Mouse (Mus musculus): Measurements from ENCODE around the gene B230217C12Rik.

Gene B230217C12Rik

GRCm38 (mm10) chr11:97808621-97809234, 31.9 kb upstream of the B230217C12Rik start:
- DNase-seq (ENCODE audit: extremely low spot score, low spot score) = no peak

DNA sequence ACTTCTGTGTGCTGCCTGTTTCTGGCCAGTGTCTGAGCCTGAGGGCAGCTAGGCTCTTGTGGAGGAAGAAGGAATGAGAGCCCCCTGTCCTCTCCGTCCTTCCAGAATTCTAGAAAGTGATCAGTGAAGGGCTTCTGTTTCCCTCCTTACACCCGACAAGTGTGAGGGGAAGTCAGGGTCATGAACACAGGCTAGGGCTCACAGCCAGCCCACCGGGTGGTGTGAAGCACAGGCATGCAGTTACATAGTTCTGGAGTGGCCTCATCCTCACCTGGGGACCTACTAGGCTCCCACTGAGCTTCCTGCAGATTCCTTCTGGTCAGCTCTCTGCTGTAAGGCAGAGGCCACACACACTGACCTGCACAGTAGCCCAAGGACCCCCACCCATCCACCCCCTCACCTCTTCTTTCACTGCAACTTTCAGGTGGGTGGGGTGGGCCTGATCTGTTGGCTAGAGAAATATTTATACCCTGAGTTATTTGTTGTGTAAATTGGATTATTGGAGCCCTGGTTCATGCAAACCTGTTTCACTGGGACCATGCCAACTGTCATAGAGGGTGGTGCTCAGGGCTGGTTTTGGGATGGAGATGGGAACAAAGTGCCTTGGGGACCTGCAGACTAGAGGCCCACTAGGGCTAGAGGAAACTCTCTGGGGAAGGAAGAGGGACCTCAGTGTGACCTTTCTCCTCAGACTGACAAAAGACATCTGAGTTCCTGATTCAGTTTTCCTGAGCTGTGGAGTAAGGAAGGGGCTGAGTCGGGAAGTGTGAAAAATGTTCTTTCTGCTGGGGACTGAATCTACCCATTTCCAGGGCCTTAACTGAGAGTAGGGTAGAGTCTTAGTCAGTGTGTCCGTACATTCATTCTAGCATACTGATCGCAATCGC, 31.1 kb upstream of the B230217C12Rik start:
- no peak for DNase-seq (ENCODE audit: extremely low spot score, low spot score)

GRCm38 (mm10) chr11:97810356-97810755, 30.2 kb upstream of the B230217C12Rik start:
- DNase-seq (ENCODE audit: extremely low spot score, low spot score) = no peak

DNA sequence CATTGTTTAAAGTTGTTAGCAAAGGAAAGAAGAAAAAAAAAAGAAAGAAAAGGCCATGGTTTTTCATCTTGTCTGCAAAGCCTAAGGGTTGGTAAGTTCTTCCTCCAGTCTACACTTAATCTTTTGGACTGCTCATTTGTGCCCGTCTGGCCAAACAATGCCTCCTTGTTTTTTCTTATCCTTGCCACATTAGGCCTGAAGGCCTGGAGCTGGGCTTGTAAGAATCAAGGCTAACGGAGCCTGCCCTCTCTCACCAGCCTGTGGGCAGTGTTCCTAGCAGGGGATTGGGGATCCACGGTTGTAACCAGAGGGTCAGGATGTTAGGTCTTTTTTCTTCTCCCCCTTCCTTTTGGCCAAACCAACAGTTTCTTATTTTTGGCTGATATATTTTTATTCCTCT, 29.6 kb upstream of the B230217C12Rik start:
- DNase-seq (ENCODE audit: extremely low spot score, low spot score) = no peak

DNA sequence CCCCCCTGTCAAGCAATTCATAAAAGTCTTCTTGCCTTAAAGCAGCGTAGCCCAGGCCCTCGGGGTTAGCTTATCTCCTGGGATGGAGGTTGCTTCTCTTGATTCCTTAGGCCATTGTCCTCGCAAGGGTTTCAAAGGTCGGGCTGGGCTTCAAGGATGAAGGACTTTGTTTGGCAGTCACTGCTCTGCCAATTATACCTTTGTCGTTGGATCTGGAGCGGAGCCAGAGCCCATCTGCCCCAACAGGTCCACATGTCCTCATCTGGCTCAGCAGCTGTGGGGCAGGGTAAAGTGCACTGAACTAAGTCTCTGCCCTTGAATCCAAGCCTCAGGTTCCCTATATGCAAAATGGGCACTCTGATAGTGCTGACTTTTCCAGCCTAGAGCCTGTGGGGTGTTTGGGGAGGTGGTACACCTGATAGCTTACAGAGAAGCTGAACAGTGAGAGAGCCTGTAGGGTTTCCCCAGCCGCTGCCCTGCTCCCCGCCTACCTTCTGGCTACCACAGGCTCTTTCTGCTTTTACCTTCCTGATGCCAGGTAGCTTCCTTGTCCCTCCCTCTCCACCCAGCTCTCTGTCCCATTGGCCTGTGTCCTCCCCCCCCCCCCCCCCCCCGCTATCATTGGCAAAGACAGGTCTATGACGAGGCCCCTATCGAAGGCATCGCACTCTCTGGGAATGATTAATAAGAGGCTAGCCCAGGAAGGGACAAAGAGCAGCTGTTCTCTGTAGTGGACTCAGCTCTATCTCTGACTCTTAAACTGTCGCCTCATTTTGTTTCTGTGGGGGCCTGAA, 28.8 kb upstream of the B230217C12Rik start:
- no peak for DNase-seq (ENCODE audit: extremely low spot score, low spot score)

GRCm38 (mm10) chr11:97812491-97812921, 28.1 kb upstream of the B230217C12Rik start:
- peak; percentile 57 for DNase-seq (ENCODE audit: extremely low spot score, low spot score)

- no peak for DNase-seq (ENCODE audit: extremely low spot score, low spot score)
Measured at GRCm38 (mm10) chr11:97813085-97813484, 27.5 kb upstream of the B230217C12Rik start.

DNA sequence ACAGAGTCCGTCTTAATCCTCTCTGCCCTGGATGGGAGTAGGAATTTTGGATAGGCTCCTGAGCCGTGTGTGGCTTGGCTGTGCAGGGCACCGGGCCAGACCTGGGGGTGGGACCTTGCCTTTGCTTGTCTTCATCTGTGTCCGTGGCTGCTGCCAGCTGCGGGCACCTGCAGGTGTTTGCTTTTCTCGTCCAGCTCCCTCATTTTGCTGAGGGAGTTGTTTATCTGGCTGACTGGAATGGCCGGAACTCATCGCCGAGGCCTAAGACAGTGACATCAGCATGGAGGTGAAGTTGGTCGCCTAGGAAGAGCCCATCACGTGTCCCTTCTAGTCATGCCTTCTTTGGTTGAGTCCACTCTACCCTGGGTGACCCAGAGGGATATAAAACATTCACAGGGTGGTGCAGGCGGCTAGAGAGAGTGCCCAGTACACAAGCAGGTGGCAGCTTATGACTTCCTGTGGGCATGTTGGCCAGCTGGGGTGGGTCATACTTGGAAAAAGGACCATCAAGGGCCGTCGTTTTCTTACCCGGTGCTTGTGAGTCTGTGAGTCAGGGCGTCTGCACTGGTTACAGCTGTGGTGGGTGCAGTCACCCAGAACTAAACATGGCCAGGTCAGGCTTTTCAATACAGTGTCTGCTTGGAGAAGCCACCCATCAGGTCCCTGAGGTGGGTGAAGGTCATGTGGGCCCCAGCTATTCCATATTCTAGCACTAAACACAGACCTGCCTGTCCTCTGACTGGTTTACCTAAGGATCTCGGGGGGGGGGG, 26.6 kb upstream of the B230217C12Rik start:
- no peak for DNase-seq (ENCODE audit: extremely low spot score, low spot score)

- no peak for DNase-seq (ENCODE audit: extremely low spot score, low spot score)
Measured at GRCm38 (mm10) chr11:97815736-97816135, 24.8 kb upstream of the B230217C12Rik start.

- DNase-seq (ENCODE audit: extremely low spot score, low spot score) = no peak
Measured at GRCm38 (mm10) chr11:97816176-97816575, 24.4 kb upstream of the B230217C12Rik start.

- no peak for DNase-seq (ENCODE audit: extremely low spot score, low spot score)
Measured at GRCm38 (mm10) chr11:97816916-97817315, 23.7 kb upstream of the B230217C12Rik start.

GRCm38 (mm10) chr11:97817379-97817778, 23.2 kb upstream of the B230217C12Rik start:
- DNase-seq (ENCODE audit: extremely low spot score, low spot score) = no peak

DNA sequence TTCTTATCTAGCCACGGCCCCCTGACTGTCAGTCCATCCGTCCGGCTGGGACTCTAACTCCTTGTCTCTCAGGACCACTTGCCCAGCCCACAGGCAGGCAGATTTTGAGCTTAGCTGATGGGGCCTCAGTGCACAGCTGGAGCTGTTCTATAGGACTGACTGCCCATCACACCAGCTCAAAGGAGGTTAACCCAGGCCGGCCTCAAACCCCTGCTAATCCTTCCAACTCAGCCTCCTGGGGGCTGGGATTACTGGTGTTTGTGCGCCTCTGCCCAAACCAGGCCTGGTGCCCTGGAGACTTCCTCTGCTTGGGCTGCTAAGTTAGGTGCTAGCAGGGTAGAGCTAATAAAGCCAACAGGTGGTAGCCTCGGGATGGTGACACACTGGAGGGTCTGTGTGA, 22.6 kb upstream of the B230217C12Rik start:
- DNase-seq (ENCODE audit: extremely low spot score, low spot score) = no peak

DNA sequence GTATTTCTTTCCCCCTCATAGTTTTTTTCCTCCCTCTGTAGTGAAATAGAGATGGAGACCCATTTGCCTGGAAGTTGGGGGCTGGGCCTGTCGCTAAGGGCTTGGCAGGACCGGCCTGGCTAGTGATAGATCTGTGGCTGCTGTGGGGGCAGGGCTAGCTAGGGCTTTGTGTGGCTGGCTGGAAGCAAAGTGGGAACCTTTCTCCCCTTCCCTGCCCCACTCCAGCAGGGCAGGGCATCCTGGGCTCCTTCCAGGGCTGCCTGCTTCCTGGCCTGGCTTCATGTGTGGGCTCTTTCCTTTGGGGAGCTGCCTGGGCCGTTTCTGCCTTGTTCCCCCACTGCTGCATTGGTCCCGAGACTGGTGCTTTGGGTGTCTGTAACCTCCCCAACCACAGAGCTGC, 22.0 kb upstream of the B230217C12Rik start:
- peak; percentile 75 for DNase-seq (ENCODE audit: extremely low spot score, low spot score)

DNA sequence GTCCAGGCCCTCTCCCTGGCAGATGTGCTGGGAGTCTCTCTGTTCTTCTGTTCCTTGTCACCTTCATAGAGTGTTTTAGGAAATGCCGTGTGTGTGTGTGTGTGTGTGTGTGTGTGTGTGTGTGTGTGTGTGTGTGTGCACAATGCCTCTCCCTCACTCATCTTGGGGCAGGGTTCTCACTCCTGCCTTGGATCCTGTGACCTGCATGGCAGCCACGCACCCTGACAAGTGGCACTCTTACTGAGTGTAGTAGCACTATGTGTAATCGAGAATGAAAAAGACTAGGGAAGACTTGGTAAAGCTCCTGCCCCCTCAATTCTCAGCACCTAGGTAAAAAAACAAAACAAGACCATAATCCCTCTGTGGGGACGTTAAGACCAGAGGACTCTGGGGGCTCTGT, 21.5 kb upstream of the B230217C12Rik start:
- DNase-seq (ENCODE audit: extremely low spot score, low spot score) = no peak

- no peak for DNase-seq (ENCODE audit: extremely low spot score, low spot score)
Measured at GRCm38 (mm10) chr11:97819923-97820322, 20.7 kb upstream of the B230217C12Rik start.

GRCm38 (mm10) chr11:97820840-97821239, 19.7 kb upstream of the B230217C12Rik start:
- no peak for DNase-seq (ENCODE audit: extremely low spot score, low spot score)

DNA sequence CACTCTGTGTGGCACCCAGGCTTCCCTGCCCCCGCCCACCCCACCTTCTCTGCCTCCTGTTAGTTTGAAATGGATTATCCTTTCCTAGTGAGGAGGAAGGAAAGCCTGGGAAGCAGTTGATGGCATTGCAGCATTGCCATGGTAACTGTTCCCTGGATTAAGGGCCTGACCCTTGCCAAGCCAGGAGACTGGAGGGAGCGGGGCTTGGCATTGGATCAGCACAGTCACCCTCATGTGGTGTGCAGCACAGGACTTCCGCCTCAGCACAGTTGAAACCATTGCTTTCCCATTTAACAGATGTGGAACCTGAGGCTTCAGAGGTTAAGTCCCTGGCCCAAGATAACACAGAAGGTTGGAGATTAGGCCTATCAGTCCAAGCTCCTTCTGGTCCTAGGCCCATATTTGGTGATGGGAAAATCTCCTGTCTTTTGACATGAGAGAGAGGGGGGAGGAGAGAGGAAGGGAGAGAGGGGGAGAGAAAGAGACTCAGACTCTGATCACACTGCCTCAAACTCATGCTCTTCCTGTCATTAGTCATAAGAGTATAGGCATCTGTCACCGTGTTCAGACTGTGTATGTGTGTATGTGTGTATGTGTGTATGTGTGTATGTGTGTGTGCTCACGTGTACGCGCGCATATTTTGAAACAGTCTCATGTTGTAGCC, 19.0 kb upstream of the B230217C12Rik start:
- DNase-seq (ENCODE audit: extremely low spot score, low spot score) = no peak

GRCm38 (mm10) chr11:97822840-97823603, 17.6 kb upstream of the B230217C12Rik start:
- DNase-seq (ENCODE audit: extremely low spot score, low spot score) = no peak

GRCm38 (mm10) chr11:97824168-97824567, 16.4 kb upstream of the B230217C12Rik start:
- no peak for DNase-seq (ENCODE audit: extremely low spot score, low spot score)

All from neural tube, embryonic 10.5 days (tissue).